Mouse (Mus musculus) hindbrain, embryonic 11.5 days (tissue): ENCODE results near the gene Il18r1. TPM values are rescaled to one million over a fixed set of nuclear protein-coding genes. Genes with fewer than 3 reads are reported as not detected.

Experiments used
- ATAC-seq: fragments of 200-750 bp; cut with Nextera tagmentation; 2 replicates; pipeline ENCODE4 v1.8.0; 2017; ENCODE audit warnings: mild to moderate bottlenecking, moderate TSS enrichment, moderate library complexity; ENCODE audit not compliant: low FRiP score
- DNase-seq: peaks from one replicate; pipeline ENCODE4 v3.0.0-alpha.2; 2015; ENCODE audit warnings: low spot score
- H3K27ac ChIP-seq: fragments of 300-500 bp; sonication (generic); 2 replicates; pipeline ENCODE4 v1.5.1; 2014; ENCODE audit warnings: mild to moderate bottlenecking, low read depth, low read length
- H3K27me3 ChIP-seq: fragments of 300-500 bp; sonication (generic); 2 replicates; pipeline ENCODE4 v1.6.1; 2014; ENCODE audit warnings: mild to moderate bottlenecking, low read length, moderate library complexity, mixed read lengths; ENCODE audit not compliant: control insufficient read depth, insufficient read depth
- H3K36me3 ChIP-seq: fragments of 300-500 bp; sonication (generic); 2 replicates; pipeline ENCODE4 v1.6.1; 2014; ENCODE audit warnings: mild to moderate bottlenecking, low read length, moderate library complexity, mixed read lengths; ENCODE audit not compliant: control insufficient read depth, insufficient read depth
- H3K4me1 ChIP-seq: fragments of 300-500 bp; sonication (generic); replicated peaks from 2 replicates; pipeline ENCODE4 v1.6.1; 2014; ENCODE audit warnings: low read length, mixed read lengths; ENCODE audit not compliant: control insufficient read depth, insufficient read depth
- H3K4me2 ChIP-seq: fragments of 300-500 bp; sonication (generic); replicated peaks from 2 replicates; pipeline ENCODE4 v1.6.1; 2014; ENCODE audit warnings: mild to moderate bottlenecking, low read depth, low read length
- H3K4me3 ChIP-seq: fragments of 300-500 bp; sonication (generic); 2 replicates; pipeline ENCODE4 v1.5.1; 2014; ENCODE audit warnings: low read depth, low read length
- H3K9ac ChIP-seq: fragments of 300-500 bp; sonication (generic); 2 replicates; pipeline ENCODE4 v1.6.1; 2014; ENCODE audit warnings: low read depth, low read length
- H3K9me3 ChIP-seq: fragments of 300-500 bp; sonication (generic); 2 replicates; pipeline ENCODE4 v1.6.1; 2016; ENCODE audit warnings: low read length; ENCODE audit not compliant: control insufficient read depth
- WGBS: fragments of 180-500 bp; shearing (Covaris S2); extraction: QIAGEN DNeasy Blood & Tissue Kit; methylation state at CpG from one replicate; pipeline ENCODE4 v1.1.7; 2014; 5-methylcytosine and 5-hydroxymethylcytosine counted together
- polyA plus RNA-seq: library from polyadenylated mRNA; unstranded; fragments of >200 nt; fragmentation: Nextera tagmentation; extraction: Ambion mirVana; gene quantifications from 2 replicates; pipeline ENCODE4 v1.2.1, GENCODE M21; 2014

Gene Il18r1
- polyA plus RNA-seq, 1 experiment from 2014 or later: not detected

DNA sequence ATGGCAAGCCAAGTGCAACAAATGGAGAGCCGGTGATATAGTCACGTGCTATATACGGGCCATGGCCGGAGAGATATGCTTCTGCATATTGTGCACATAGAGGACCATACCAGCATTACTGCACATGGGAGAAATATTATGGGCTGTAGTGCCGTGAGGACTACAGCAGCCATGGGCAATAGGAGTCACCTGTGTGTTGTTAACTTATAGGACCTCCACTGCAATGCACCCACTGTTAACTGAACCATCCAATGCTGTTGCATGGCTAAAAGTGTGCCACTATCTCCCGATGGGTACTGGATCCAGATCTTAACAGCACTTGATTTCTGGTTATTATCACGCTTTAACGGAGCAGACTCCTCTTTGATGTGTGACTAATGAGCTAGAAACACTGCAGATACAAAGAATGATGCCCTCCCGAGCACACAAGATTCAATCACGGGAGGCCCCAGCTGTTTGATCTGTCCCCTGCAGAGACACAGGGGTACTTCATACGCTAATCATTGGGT lies 81.8 kb downstream of the Il18r1 start:
- Histone ChIP-seq H3K27ac (no peak overlapping the region), H3K9ac (no peak overlapping the region), H3K9me3 (no peaks in the 10 kb centered on the region), H3K27me3 (no peaks in the 10 kb centered on the region), H3K4me3 (no peak overlapping the region), H3K36me3 (no peaks in the 10 kb centered on the region), H3K4me2 (no peak overlapping the region), H3K4me1 (no peaks in the 10 kb centered on the region)
- DNase-seq: peak; percentile 21
- WGBS: 62% methylated on average over 11 of the region's 11 CpGs
- ATAC-seq: peak; percentile 71

DNA sequence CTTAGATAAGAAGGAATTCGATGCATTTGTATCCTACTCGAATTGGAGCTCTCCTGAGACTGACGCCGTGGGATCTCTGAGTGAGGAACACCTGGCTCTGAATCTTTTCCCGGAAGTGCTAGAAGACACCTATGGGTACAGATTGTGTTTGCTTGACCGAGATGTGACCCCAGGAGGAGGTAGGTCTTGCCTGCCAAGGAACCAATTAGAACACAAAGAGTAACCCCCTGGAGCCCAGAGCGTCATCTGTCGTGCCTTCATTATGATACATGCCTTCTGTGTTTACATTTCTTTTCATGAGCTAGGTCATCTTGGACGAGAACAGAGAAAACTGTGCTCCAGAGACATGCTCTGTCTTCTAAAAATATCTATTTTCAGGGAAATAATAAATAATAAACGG lies 82.4 kb downstream of the Il18r1 start:
- peak; percentile 20 for DNase-seq
- 56% methylated on average over 10 of the region's 10 CpGs for WGBS
- Histone ChIP-seq H3K9me3 (no peaks in the 10 kb centered on the region), H3K36me3 (no peaks in the 10 kb centered on the region), H3K27me3 (no peaks in the 10 kb centered on the region), H3K4me3 (no peak overlapping the region), H3K9ac (no peak overlapping the region), H3K4me1 (no peaks in the 10 kb centered on the region), H3K27ac (no peak overlapping the region), H3K4me2 (no peak overlapping the region)
- ATAC-seq: peak; percentile 66

Other genes with a start within 250 kb of the Il18r1 start
- gene Il1r1, start 240.5 kb upstream of the Il18r1 start, polyA plus RNA-seq: 0.71 and 1.7 TPM in 2 replicates
- 1.2 and 1.6 TPM in 2 replicates for gene Il1rl2, start 140.9 kb upstream of the Il18r1 start, polyA plus RNA-seq
- gene Il1rl1, start 36.0 kb upstream of the Il18r1 start, polyA plus RNA-seq: 0.08 and 0.36 TPM in 2 replicates
- 0.03 and 0.22 TPM in 2 replicates for gene Il18rap, start 49.8 kb downstream of the Il18r1 start, polyA plus RNA-seq
- not detected in 2 replicates for gene Slc9a4, start 114.5 kb downstream of the Il18r1 start, polyA plus RNA-seq
- 0.06 TPM in 1 of 2 replicates, not detected in the other for gene Slc9a2, start 215.0 kb downstream of the Il18r1 start, polyA plus RNA-seq